18 mouse cellular contexts compared by ENCODE assay signal in genomic region chr4:126120506-126120905, GRCm38 (mm10). TPM values are rescaled to one million over a fixed set of nuclear protein-coding genes. Genes with fewer than 3 reads are reported as not detected.
DNase-seq lines count a peak whose midpoint lies in the region; ATAC-seq and TF ChIP-seq lines count a peak whose summit lies in the region.
"Had no signal": no experiment of that assay in that cellular context is flagged by ENCODE, and none has a peak within 500 bp of the region (broad histone marks: within the 10 kb centered on the region; RNA-seq: fewer than 3 reads in every experiment).

No protein-coding gene starts in this region.

- TF ChIP-seq CTCF in gastrocnemius, adult 2 months (IDR thresholded peaks at IDR 0.05), result no peak

- ATAC-seq in cerebellum, adult (ENCODE audit: insufficient number of reproducible peaks, low FRiP score, low TSS enrichment), result no peak
- no peak for ATAC-seq in megakaryocyte progenitor cell, adult 5-6 weeks (replicated peaks; ENCODE audit: poor library complexity)
- ATAC-seq: activated CD4-positive, CD25-positive, alpha-beta regulatory T cell, adult 4 months; forebrain, embryonic 13.5 days; forebrain, postnatal 0 days; intestine, embryonic 16.5 days; Patski had no signal

- H3K4me3 ChIP-seq in gastrocnemius, adult 2 months, result no peak overlapping the region
- H3K4me3 ChIP-seq: embryonic facial prominence, embryonic 10.5 days; forebrain, embryonic 13.5 days; heart, embryonic 13.5 days; hindbrain, embryonic 15.5 days had no signal

- DNase-seq in cerebellum, adult 11-12 months, result peak; percentile 60
- no peak for DNase-seq in gastrocnemius, adult 2 months
- no peak for DNase-seq in gastrocnemius, postnatal 4 days (ENCODE audit: low spot score in 2 of 2)
- peak; percentile 56 to 60 for DNase-seq in cerebellum, postnatal 14 days
- DNase-seq: adrenal gland, adult 8-10 months; forebrain, postnatal 0 days; gastrocnemius, postnatal 25 days; heart, adult 11 months; heart, postnatal 36 days had no signal

- peak overlapping the region; percentile 73 for H3K27ac ChIP-seq in gastrocnemius, adult 2 months
- H3K27ac ChIP-seq: embryonic facial prominence, embryonic 10.5 days; forebrain, embryonic 13.5 days; heart, embryonic 13.5 days; hindbrain, embryonic 15.5 days had no signal

- intact Hi-C loops in gastrocnemius, adult 2 months (cut with DNase I), result no loop called here

RNA-seq across cellular contexts. Expression of gene Stk40, which starts 16.7 kb away (rescaled TPM):
- total RNA-seq in gastrocnemius, adult 2 months (2021), result 100 to 1,000 TPM; 102 to 108 TPM
- total RNA-seq in gastrocnemius, postnatal 4 days (2021), result 10 to 100 TPM; 34.4 to 39.0 TPM
- total RNA-seq in megakaryocyte progenitor cell, adult 5-6 weeks (2015), result 6.5 and 7.3 TPM in 2 replicates
- total RNA-seq in megakaryocyte progenitor cell, adult 5-6 weeks (2017), result 5.9 and 6.0 TPM in 2 replicates

RNA-seq across cellular contexts. Expression of gene Lsm10, which starts 24.1 kb away (rescaled TPM):
- total RNA-seq in gastrocnemius, adult 2 months (2021), result 1 to 10 TPM; 7.3 to 7.4 TPM
- total RNA-seq in gastrocnemius, postnatal 4 days (2021), result 10 to 100 TPM; 16.2 to 16.9 TPM
- 20.4 and 25.1 TPM in 2 replicates for total RNA-seq in megakaryocyte progenitor cell, adult 5-6 weeks (2015)
- total RNA-seq in megakaryocyte progenitor cell, adult 5-6 weeks (2017), result 14.7 and 15.9 TPM in 2 replicates

RNA-seq across cellular contexts. Expression of gene Eva1b, which starts 27.0 kb away (rescaled TPM):
- total RNA-seq in gastrocnemius, adult 2 months (2021), result 1 to 10 TPM; 2.9 to 4.4 TPM
- 10 to 100 TPM; 31.8 to 33.8 TPM for total RNA-seq in gastrocnemius, postnatal 4 days (2021)
- 0.12 and 0.94 TPM in 2 replicates for total RNA-seq in megakaryocyte progenitor cell, adult 5-6 weeks (2015)
- 1.7 TPM in 1 of 2 replicates, not detected in the other for total RNA-seq in megakaryocyte progenitor cell, adult 5-6 weeks (2017)

RNA-seq across cellular contexts. Expression of gene Sh3d21, which starts 42.8 kb away (rescaled TPM):
- 1 to 10 TPM in 1 of 2 experiments, under 1 TPM in 1; 0.97 to 1.2 TPM for total RNA-seq in gastrocnemius, adult 2 months (2021)
- 1 to 10 TPM; 2.9 TPM for total RNA-seq in gastrocnemius, postnatal 4 days (2021)
- 0.07 and 0.91 TPM in 2 replicates for total RNA-seq in megakaryocyte progenitor cell, adult 5-6 weeks (2015)
- 0.14 TPM in 1 of 2 replicates, not detected in the other for total RNA-seq in megakaryocyte progenitor cell, adult 5-6 weeks (2017)

Comparison
In these comparisons a context has a peak if more than half of its experiments do, and no peak if none do; other contexts are left out.
1. RNA of gene Eva1b, which starts 27.0 kb away (total RNA-seq): 31.8 to 33.8 TPM in gastrocnemius, postnatal 4 days; 2.9 to 4.4 TPM in gastrocnemius, adult 2 months and 0.12 to 1.7 TPM in megakaryocyte progenitor cell, adult 5-6 weeks; every median in the first group is over 4 times any median in the second.
2. DNase-seq: peak in cerebellum, adult 11-12 months (single experiment) and cerebellum, postnatal 14 days (2 of 2); none in gastrocnemius, adult 2 months (single experiment) and gastrocnemius, postnatal 4 days (0 of 2).
3. RNA of gene Stk40, which starts 16.7 kb away (total RNA-seq): 102 to 108 TPM in gastrocnemius, adult 2 months and 34.4 to 39.0 TPM in gastrocnemius, postnatal 4 days; 5.9 to 7.3 TPM in megakaryocyte progenitor cell, adult 5-6 weeks; every median in the first group is over 4 times any median in the second.